Mouse (Mus musculus) layer of hippocampus, postnatal 14 days (tissue): Measurements from ENCODE around the gene Pacsin3. TPM values are rescaled to one million over a fixed set of nuclear protein-coding genes. Genes with fewer than 3 reads are reported as not detected.

ENCODE experiments used
- DNase-seq, 2 experiments: peaks; one replicate each; pipeline ENCODE4 v3.0.0; 2021 to 2022; ENCODE audit warnings: low spot score in 2 of 2, mixed read lengths in 1 of 2
- long read RNA-seq, 2 experiments: library from polyadenylated mRNA; stranded (forward); transcript quantifications; one replicate each; pipeline ENCODE4 v2.0.0; 2021
- total RNA-seq, 2 experiments: library from RNA; stranded (reverse); gene quantifications; 2 replicates each; pipeline ENCODE4 v1.2.3; 2021

Pacsin3 gene
- total RNA-seq = 10 to 100 TPM; 23.2 to 25.5 TPM
- long read RNA-seq, experiment 1, partial matches to known transcripts = 3 of 22 reads
- long read RNA-seq, experiment 1, other reads (novel, unspliced or antisense) = 14 of 22 reads
- long read RNA-seq, experiment 2, transcript Pacsin3-201 (11 exons, 1,862 nt) = major isoform, 11 of 32 reads
- long read RNA-seq, experiment 2, partial matches to known transcripts = 2 of 32 reads
- long read RNA-seq, experiment 2, other reads (novel, unspliced or antisense) = 16 of 32 reads

DNA sequence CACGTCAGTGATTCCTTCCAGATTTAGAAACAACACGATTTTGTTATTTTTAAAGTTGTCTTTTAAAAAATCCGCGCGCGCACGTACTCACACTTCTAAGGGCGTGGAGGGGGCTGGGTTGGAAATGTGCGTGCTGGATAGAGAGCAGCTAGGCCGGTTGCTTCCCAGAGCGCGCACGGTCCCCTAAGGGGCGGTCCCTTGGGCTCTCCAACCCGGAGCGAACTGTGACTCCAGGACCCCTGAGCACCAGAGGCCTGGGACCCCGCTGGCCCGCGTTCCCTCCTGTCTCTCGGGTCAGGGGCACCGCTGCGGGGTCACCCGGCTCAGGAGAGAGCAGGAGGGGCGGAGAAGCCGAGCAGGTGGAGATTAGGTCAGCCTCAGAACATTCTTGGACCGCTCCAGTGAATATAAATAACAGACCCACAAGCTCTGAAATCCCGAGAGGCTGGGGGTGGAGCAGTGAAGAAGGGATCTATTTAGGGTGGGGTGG lies at the start of gene Pacsin3:
Gene Pacsin3 (plus strand): TSS at position 294 of the 490 bp plus-strand sequence.
- DNase-seq = peak in 1 of 2 experiments; percentile 6

DNA sequence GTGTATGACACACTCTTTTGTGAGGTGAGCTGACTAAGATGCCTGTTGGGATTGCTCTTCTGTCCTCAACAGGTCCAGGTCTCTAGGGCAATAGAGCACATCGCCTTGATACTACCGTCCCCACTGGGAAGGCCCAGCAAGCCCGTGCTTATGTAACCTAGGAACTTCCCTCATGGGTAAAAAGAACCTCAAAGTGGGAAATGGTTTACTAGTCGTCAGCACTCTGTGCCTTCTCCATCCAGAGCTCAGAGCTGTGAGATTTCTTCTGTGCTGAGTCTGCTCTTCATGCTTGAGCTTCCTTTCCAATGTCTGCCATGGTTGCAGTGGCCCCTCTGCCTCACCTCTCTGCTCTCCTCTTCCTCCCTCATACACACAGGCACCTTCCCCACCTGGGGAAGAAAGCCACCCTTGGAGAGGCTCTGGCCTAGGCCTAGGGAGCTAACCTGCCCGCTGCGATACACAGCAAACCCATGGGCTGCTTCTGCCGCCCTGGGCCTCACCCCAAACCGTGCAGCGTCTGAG lies 49.4 kb upstream of the Pacsin3 start:
- DNase-seq = no peak

- no peak for DNase-seq
Observed at GRCm38 (mm10) chr2:91213311-91213710, 42.4 kb upstream of the Pacsin3 start.

DNA sequence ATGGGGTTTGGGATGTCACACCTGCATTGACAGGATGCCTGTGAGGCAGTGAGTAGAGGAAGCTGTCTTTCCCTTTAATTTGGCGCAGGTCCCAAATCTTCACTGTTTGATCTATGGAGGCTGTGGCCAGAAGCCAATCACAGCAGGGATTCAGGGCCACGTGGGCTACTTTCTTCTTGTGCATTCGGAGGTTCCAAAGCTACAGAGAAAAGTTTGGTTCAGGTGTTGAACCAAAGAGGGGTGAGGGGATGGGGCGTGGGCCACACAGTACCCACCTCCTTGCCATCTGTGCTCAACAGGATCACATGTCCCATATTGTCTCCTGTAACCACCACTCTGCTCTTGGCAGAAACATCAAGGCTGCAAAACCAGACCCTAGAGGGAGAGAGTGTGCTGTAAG lies 38.7 kb upstream of the Pacsin3 start:
- no peak for DNase-seq

GRCm38 (mm10) chr2:91220501-91220900 lies 35.3 kb upstream of the Pacsin3 start:
- DNase-seq = no peak

- no peak for DNase-seq
Observed at GRCm38 (mm10) chr2:91223614-91224013, 32.1 kb upstream of the Pacsin3 start.

DNA sequence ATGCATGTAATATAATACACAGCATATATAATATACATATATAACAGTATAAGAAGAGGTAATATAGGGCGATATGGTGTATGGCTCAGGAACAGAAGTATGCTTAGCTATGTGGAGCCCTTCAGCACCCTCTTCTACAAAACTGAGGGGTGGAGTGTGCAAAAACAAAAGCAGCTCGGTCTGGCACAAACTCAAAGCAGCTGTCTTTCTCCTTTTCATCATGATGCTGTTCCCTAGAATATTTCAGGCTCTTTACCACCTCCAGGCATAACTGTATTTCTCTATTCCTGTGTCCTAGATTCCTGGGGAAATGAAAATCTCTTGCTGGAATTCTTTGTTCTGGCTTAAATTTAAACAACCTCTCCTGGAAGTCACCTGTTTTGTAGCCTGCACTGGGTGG lies 26.0 kb upstream of the Pacsin3 start:
- no peak for DNase-seq

GRCm38 (mm10) chr2:91236601-91237510 lies 18.9 kb upstream of the Pacsin3 start, which contains the start of gene Ddb2:
Ddb2 (minus strand) TSS chr2:91236982.
- DNase-seq = peak; percentile 82 to 91

GRCm38 (mm10) chr2:91237511-91238080 lies 18.2 kb upstream of the Pacsin3 start:
- peak in 1 of 2 experiments; percentile 49 for DNase-seq

DNA sequence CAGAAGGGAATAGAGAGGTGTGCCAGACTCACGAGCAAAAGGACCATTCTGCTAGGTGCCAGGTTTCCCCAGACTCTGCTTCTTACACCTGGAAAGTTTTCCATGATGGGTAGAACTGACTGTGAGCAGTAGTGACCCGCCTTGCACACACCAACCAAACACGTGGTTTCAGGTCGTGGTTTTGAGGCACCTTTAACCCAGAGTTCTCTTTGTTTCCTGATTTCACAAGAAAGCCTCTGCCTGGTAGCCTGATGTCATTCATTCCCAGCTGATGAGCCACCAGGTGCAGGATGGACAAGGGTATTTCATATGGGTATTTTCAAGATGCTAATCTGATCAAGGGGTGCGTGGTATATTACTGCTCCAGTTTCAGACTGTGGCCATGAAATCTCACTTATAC lies 13.2 kb upstream of the Pacsin3 start:
- DNase-seq = no peak

DNA sequence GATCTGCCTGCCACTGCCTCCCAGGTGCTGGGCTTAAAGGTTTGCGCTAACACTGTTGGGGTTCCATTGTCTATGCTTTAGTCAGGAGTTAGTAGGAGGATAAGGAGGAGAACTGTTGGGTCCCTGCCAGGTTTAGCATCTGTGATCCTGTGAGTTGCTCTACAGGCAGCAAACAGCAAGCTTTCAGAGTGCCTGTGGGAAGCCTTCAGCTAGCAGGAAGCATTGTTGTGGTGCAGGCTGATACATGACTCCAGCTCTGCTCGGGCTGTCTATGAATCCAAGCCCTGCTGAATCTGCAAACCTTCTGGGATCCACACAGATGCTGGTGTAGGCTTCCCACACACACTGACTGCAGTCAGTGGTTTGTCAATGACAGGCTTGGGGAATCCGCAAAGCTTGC lies 12.3 kb upstream of the Pacsin3 start:
- peak; percentile 47 to 68 for DNase-seq

DNA sequence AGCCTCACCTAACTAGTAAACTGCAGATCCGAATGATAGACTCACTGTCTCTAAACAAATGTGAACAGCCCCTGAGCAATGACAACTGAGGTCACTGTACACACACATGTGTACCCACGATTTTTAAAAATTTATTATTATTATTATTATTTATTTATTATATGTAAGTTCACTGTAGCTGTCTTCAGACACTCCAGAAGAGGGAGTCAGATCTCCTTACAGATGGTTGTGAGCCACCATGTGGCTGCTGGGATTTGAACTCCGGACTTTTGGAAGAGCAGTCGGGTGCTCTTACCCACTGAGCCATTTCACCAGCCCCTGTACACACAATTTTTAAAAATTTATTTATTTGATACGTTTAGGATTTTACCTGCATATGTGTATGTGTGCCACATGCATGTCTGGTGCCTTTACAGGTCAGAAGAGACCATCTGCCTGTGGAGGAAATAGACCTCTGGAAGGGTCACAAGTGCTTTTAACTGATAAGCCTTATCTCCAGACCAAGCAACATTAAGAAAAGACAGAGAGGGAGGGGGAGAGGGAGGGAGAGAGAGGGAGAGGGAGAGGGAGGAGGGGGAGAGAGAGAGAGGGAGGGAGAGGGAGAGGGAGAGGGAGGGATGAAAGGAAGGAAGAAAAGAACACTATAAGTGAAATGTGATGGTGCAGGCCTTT lies 11.1 kb upstream of the Pacsin3 start:
- no peak for DNase-seq

DNA sequence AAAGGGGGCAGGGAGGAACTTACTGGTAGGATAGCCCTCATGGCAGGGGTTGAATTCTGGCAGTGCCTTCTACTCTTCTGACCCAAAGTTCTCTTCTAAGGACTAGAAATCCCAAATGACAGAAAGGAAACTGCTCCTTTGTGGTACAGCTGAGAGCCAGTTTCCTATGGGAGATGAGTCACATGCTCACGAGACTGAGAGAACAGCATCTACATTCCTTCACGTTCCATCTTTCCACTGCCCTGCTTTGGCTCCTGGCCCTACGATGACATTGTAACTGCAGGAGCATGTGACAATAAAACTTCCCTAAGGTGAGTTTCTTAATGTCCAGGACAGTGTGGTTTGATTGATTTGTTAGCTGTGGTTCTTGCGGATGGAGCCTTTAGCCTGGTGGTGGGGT lies 7.4 kb upstream of the Pacsin3 start:
- DNase-seq = no peak

DNA sequence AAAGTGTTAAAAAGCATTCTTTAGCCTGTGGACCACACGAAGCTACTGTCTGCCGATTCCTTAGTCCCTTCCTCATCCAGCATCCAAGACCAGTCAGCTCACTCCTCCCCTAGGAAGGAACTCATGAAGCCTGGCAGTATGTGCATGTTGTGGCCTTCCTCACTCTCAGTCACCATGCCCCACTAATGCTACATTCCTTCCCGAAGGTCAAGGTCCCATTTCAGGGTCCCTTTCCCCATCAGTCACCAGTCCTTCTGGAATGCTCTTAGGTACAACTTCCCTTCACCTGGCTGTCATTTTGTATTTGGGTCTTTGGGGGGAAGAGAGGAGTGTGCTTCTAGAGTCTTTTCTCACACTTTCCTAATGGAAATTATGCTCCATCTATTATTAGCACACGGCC lies 3.8 kb upstream of the Pacsin3 start:
- DNase-seq = no peak

- DNase-seq = no peak
Observed at GRCm38 (mm10) chr2:91252512-91252911, 3.2 kb upstream of the Pacsin3 start.

- no peak for DNase-seq
Observed at GRCm38 (mm10) chr2:91254725-91255380, 901 bp upstream of the Pacsin3 start.

DNA sequence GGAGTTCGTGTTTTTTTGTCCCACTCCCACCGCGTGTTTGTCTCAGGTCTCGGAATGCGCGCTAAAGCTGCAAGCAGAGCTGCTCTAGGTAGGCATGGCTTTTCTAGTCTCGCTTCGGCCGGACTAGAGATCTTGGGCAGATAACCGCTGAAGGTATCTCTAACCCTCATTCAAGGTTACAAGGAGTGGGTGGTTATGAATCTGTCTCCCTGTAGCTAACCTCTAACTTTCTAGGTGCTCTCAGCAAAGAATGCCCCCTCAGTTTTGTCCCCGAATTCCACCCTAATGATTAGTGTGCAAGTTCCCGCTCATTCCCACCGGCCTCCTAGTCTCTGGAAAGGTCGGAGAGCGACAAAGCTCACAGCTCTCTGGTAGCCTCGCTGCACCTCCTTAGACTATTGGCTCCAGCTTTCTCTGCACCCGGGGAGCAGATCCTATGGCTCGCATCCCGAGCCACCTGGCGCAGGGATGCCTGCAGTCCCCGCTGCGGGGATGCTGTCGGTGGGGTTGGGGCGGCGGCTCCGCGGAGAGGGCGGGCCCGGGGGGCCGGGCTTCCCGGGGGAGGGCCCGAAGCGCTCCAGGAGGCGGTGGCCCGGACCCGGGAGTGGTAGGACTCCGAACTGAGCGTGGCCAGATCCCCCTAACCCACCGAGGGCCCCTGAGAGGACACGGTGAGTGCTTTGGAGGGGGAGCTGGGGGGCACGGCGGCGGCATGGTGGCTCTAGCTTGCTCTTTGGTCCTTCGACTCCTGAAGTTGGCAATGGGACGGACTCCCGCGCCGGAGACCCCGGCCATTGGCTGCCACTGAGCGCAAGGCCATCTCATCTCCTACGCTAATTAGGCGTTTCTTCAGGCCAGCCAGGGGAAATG lies 737 bp downstream of the Pacsin3 start:
- peak in 1 of 2 experiments; percentile 57 for DNase-seq

DNA sequence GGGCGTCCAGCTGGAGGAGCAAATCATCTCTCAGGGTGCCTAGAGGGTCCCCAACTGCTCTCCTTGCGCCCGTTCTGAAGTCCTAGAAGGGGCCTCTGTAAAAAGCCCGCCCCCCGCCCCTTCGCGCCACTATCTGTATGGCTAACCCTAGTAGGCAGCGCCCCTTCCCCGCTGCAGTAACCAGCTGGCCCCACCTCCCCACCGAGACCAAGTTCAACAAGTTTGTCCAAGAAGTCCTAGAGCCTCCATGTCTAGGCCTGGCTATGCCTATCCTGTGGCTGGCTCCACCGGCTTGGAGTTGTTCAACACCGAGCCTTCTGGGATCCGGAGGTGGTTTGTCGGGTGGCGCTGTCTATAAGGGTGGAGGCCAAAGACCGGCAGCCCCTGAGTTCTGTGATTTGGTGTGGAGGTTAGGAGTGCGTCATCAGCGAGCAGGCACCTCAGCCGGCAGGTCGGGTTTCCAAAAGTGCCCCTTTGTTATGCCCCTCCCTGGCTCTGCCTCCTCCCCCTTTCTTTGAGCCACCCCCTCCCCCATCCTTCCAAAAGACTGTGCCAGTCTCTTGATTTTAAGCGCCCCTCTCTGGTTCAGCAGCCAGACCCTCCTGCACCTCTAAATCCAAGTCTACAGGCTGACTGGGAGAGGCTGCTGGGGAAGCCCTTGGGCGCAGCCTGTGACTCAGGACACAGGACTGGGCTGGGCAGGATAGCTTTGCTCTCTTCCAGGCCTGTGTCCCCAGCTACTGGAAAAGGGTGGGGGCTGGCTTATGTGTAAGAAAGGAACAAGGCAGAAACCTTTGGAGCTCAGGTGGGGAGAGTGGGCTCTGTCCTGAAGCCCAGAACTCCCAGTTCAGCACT lies 1.6 kb downstream of the Pacsin3 start:
- peak in 1 of 2 experiments; percentile 6 for DNase-seq
